Mouse (Mus musculus) bone marrow, adult 2 months (tissue): Measurements from ENCODE around the gene Scn11a.
A peak's percentile ranks its signal among the peaks of the same experiment; 100 is the strongest.

ENCODE experiments used
- CTCF ChIP-seq: fragments of 200-500 bp; IDR thresholded peaks from 2 replicates; pipeline ENCODE4 v1.5.1; 2011; ENCODE audit warnings: low read length, control low read depth; ENCODE audit not compliant: control insufficient read depth, insufficient read depth
- POLR2A ChIP-seq: fragments of 200-500 bp; IDR thresholded peaks from 2 replicates; pipeline ENCODE4 v1.6.1; 2011; ENCODE audit warnings: low read depth, mild to moderate bottlenecking, control low read depth, low read length, borderline replicate concordance; ENCODE audit not compliant: control insufficient read depth

GRCm38 (mm10) chr9:119751507-119751906 is 73.7 kb downstream of the Scn11a start:
- TF ChIP-seq POLR2A (no peak), CTCF (peak; percentile 36; the same call in 1 of the 2 replicates)
